Mouse (Mus musculus): ENCODE results near the gene Mettl1. TPM values are rescaled to one million over a fixed set of nuclear protein-coding genes. Genes with fewer than 3 reads are reported as not detected.

Gene Mettl1
- polyA plus RNA-seq, 1 experiment = 15.7 TPM

GRCm38 (mm10) chr10:127002056-127002455 is 39.2 kb upstream of the Mettl1 start:
- TF ChIP-seq CTCF (IDR thresholded peaks at IDR 0.05; ENCODE audit: borderline replicate concordance, control insufficient read depth, extremely low read depth, insufficient read depth, low read length, poor library complexity) (no peak), POLR2A (IDR thresholded peaks at IDR 0.05; ENCODE audit: control insufficient read depth, extremely low read depth, insufficient read depth, low read length, poor library complexity) (no peak)
- Histone ChIP-seq H3K4me3 (ENCODE audit: control insufficient read depth, insufficient read depth, low read length) (no peak overlapping the region), H3K27ac (ENCODE audit: control insufficient read depth, insufficient read depth, low read length) (no peak overlapping the region), H3K36me3 (ENCODE audit: control insufficient read depth, insufficient read depth, low read length) (peaks cover 13% of the 10 kb centered on the region), H3K27me3 (ENCODE audit: control insufficient read depth, insufficient read depth, low read length) (no peaks in the 10 kb centered on the region), H3K4me1 (replicated peaks; ENCODE audit: control insufficient read depth, insufficient read depth, low read length) (no peaks in the 10 kb centered on the region)
- WGBS = 79% methylated on average over 1 of the region's 1 CpGs
- no peak for DNase-seq

GRCm38 (mm10) chr10:127002765-127003164 is 38.4 kb upstream of the Mettl1 start:
- H3K27me3 ChIP-seq (ENCODE audit: control insufficient read depth, insufficient read depth, low read length) = no peaks in the 10 kb centered on the region
- no peak for DNase-seq
- no peak overlapping the region for H3K4me3 ChIP-seq (ENCODE audit: control insufficient read depth, insufficient read depth, low read length)
- WGBS = 82% methylated on average over 5 of the region's 5 CpGs
- H3K27ac ChIP-seq (ENCODE audit: control insufficient read depth, insufficient read depth, low read length) = no peak overlapping the region
- no peaks in the 10 kb centered on the region for H3K4me1 ChIP-seq (replicated peaks; ENCODE audit: control insufficient read depth, insufficient read depth, low read length)
- TF ChIP-seq CTCF (IDR thresholded peaks at IDR 0.05; ENCODE audit: borderline replicate concordance, control insufficient read depth, extremely low read depth, insufficient read depth, low read length, poor library complexity) = no peak
- TF ChIP-seq POLR2A (IDR thresholded peaks at IDR 0.05; ENCODE audit: control insufficient read depth, extremely low read depth, insufficient read depth, low read length, poor library complexity) = no peak
- peaks cover 6% of the 10 kb centered on the region for H3K36me3 ChIP-seq (ENCODE audit: control insufficient read depth, insufficient read depth, low read length)

GRCm38 (mm10) chr10:127003334-127003733 is 37.9 kb upstream of the Mettl1 start:
- no peak overlapping the region for H3K4me3 ChIP-seq (ENCODE audit: control insufficient read depth, insufficient read depth, low read length)
- H3K27ac ChIP-seq (ENCODE audit: control insufficient read depth, insufficient read depth, low read length) = no peak overlapping the region
- H3K36me3 ChIP-seq (ENCODE audit: control insufficient read depth, insufficient read depth, low read length) = peaks cover under 1% of the 10 kb centered on the region
- DNase-seq = no peak
- no peak for TF ChIP-seq POLR2A (IDR thresholded peaks at IDR 0.05; ENCODE audit: control insufficient read depth, extremely low read depth, insufficient read depth, low read length, poor library complexity)
- TF ChIP-seq CTCF (IDR thresholded peaks at IDR 0.05; ENCODE audit: borderline replicate concordance, control insufficient read depth, extremely low read depth, insufficient read depth, low read length, poor library complexity) = no peak
- 93% methylated on average over 8 of the region's 8 CpGs for WGBS
- no peaks in the 10 kb centered on the region for H3K4me1 ChIP-seq (replicated peaks; ENCODE audit: control insufficient read depth, insufficient read depth, low read length)
- H3K27me3 ChIP-seq (ENCODE audit: control insufficient read depth, insufficient read depth, low read length) = no peaks in the 10 kb centered on the region

- no peaks in the 10 kb centered on the region for H3K4me1 ChIP-seq (replicated peaks; ENCODE audit: control insufficient read depth, insufficient read depth, low read length)
- no peaks in the 10 kb centered on the region for H3K36me3 ChIP-seq (ENCODE audit: control insufficient read depth, insufficient read depth, low read length)
- no peak overlapping the region for H3K4me3 ChIP-seq (ENCODE audit: control insufficient read depth, insufficient read depth, low read length)
- TF ChIP-seq POLR2A (IDR thresholded peaks at IDR 0.05; ENCODE audit: control insufficient read depth, extremely low read depth, insufficient read depth, low read length, poor library complexity) = no peak
- TF ChIP-seq CTCF (IDR thresholded peaks at IDR 0.05; ENCODE audit: borderline replicate concordance, control insufficient read depth, extremely low read depth, insufficient read depth, low read length, poor library complexity) = no peak
- no peaks in the 10 kb centered on the region for H3K27me3 ChIP-seq (ENCODE audit: control insufficient read depth, insufficient read depth, low read length)
- DNase-seq = no peak
- H3K27ac ChIP-seq (ENCODE audit: control insufficient read depth, insufficient read depth, low read length) = no peak overlapping the region
- WGBS = 81% methylated on average over 7 of the region's 7 CpGs
Measured at GRCm38 (mm10) chr10:127003806-127004205, 37.4 kb upstream of the Mettl1 start.

DNA sequence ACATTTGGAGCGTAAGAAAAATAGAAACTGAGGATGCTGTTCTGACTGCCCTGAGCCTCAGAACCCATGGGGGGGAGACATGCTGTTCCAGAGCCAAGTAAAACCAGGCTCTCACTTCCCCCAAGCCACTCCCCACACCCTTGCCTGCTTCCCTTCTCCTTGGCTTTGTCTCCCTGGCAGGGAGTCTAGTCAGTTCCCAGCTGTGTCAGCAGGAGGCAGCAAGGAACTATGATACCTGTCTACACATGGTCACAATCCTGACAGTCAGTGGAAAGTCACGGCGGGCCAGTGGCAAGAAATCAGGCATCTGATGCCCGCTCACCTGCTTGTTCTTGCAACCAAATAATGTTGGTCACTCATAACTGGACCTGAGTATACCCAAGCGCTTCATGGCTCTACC is 24.7 kb upstream of the Mettl1 start:
- no peaks in the 10 kb centered on the region for H3K4me1 ChIP-seq (replicated peaks; ENCODE audit: control insufficient read depth, insufficient read depth, low read length)

GRCm38 (mm10) chr10:127017071-127017470 is 24.1 kb upstream of the Mettl1 start:
- WGBS = 51% methylated on average over 2 of the region's 2 CpGs
- Histone ChIP-seq H3K4me3 (ENCODE audit: control insufficient read depth, insufficient read depth, low read length) (no peak overlapping the region), H3K27ac (ENCODE audit: control insufficient read depth, insufficient read depth, low read length) (no peak overlapping the region), H3K27me3 (ENCODE audit: control insufficient read depth, insufficient read depth, low read length) (no peaks in the 10 kb centered on the region), H3K36me3 (ENCODE audit: control insufficient read depth, insufficient read depth, low read length) (no peaks in the 10 kb centered on the region), H3K4me1 (replicated peaks; ENCODE audit: control insufficient read depth, insufficient read depth, low read length) (no peaks in the 10 kb centered on the region)
- DNase-seq = no peak
- TF ChIP-seq CTCF (IDR thresholded peaks at IDR 0.05; ENCODE audit: borderline replicate concordance, control insufficient read depth, extremely low read depth, insufficient read depth, low read length, poor library complexity) = no peak
- no peak for TF ChIP-seq POLR2A (IDR thresholded peaks at IDR 0.05; ENCODE audit: control insufficient read depth, extremely low read depth, insufficient read depth, low read length, poor library complexity)

More for the DNA sequence above, 24.7 kb upstream of the Mettl1 start:
- 67% methylated on average over 5 of the region's 5 CpGs for WGBS
- Histone ChIP-seq H3K36me3 (ENCODE audit: control insufficient read depth, insufficient read depth, low read length) (no peaks in the 10 kb centered on the region), H3K4me3 (ENCODE audit: control insufficient read depth, insufficient read depth, low read length) (no peak overlapping the region), H3K27ac (ENCODE audit: control insufficient read depth, insufficient read depth, low read length) (no peak overlapping the region), H3K27me3 (ENCODE audit: control insufficient read depth, insufficient read depth, low read length) (no peaks in the 10 kb centered on the region)
- no peak for DNase-seq
- no peak for TF ChIP-seq POLR2A (IDR thresholded peaks at IDR 0.05; ENCODE audit: control insufficient read depth, extremely low read depth, insufficient read depth, low read length, poor library complexity)

GRCm38 (mm10) chr10:127018422-127018821 is 22.8 kb upstream of the Mettl1 start:
- 93% methylated on average over 16 of the region's 16 CpGs for WGBS
- no peaks in the 10 kb centered on the region for H3K27me3 ChIP-seq (ENCODE audit: control insufficient read depth, insufficient read depth, low read length)
- TF ChIP-seq CTCF (IDR thresholded peaks at IDR 0.05; ENCODE audit: borderline replicate concordance, control insufficient read depth, extremely low read depth, insufficient read depth, low read length, poor library complexity) (no peak), POLR2A (IDR thresholded peaks at IDR 0.05; ENCODE audit: control insufficient read depth, extremely low read depth, insufficient read depth, low read length, poor library complexity) (no peak)
- DNase-seq = no peak
- no peak overlapping the region for H3K4me3 ChIP-seq (ENCODE audit: control insufficient read depth, insufficient read depth, low read length)
- no peak overlapping the region for H3K27ac ChIP-seq (ENCODE audit: control insufficient read depth, insufficient read depth, low read length)
- no peaks in the 10 kb centered on the region for H3K36me3 ChIP-seq (ENCODE audit: control insufficient read depth, insufficient read depth, low read length)
- H3K4me1 ChIP-seq (replicated peaks; ENCODE audit: control insufficient read depth, insufficient read depth, low read length) = no peaks in the 10 kb centered on the region
